Mouse (Mus musculus): ENCODE data around the gene Ctns.

DNA sequence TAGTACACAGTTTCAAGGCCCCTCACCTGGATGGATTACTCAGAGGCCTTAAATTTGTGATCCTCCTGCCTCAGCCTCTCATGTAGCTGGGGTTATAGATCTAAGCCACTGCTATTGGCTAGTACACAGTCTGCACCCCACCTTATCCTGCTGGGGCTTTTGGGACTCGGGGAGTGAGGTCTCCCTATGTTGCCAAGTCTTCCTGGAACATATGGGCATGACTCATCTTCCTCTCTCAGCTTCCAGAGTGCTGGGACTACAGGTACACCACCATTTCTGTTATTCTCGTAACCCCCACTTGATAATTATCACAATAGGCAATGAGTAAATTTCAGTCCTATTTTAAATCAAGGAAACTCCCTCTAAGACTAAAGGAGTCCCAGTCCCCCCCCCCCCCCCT lies 4.4 kb downstream of the Ctns start:
- TF ChIP-seq CTCF (IDR thresholded peaks at IDR 0.05; ENCODE audit: low read depth) (no peak), EP300 (optimal IDR thresholded peaks at IDR 0.05) (no peak)

Data from stomach, postnatal 0 days (tissue).